Mouse (Mus musculus) forebrain, embryonic 15.5 days (tissue): ENCODE results near the gene Polr2b. TPM values are rescaled to one million over a fixed set of nuclear protein-coding genes. Genes with fewer than 3 reads are reported as not detected.

Experiments used
- ATAC-seq: fragments of 200-750 bp; cut with Nextera tagmentation; replicated peaks from 2 replicates; pipeline ENCODE4 v1.8.0; 2017; ENCODE audit warnings: mild to moderate bottlenecking, moderate TSS enrichment, moderate library complexity
- H3K27ac ChIP-seq: fragments of 300-500 bp; sonication (generic); replicated peaks from 2 replicates; pipeline ENCODE4 v1.5.1; 2015; ENCODE audit warnings: mild to moderate bottlenecking, inconsistent platforms
- H3K27me3 ChIP-seq: fragments of 300-500 bp; sonication (generic); 2 replicates; pipeline ENCODE4 v1.6.1; 2015; ENCODE audit warnings: inconsistent platforms
- H3K36me3 ChIP-seq: fragments of 300-500 bp; sonication (generic); 2 replicates; pipeline ENCODE4 v1.6.1; 2015; ENCODE audit warnings: mild to moderate bottlenecking, inconsistent platforms
- H3K4me1 ChIP-seq: fragments of 300-500 bp; sonication (generic); 2 replicates; pipeline ENCODE4 v1.6.1; 2015; ENCODE audit warnings: inconsistent platforms
- H3K4me2 ChIP-seq: fragments of 300-500 bp; sonication (generic); replicated peaks from 2 replicates; pipeline ENCODE4 v1.6.1; 2015; ENCODE audit warnings: mild to moderate bottlenecking, inconsistent platforms
- H3K4me3 ChIP-seq: fragments of 300-500 bp; sonication (generic); 2 replicates; pipeline ENCODE4 v1.5.1; 2015; ENCODE audit warnings: mild to moderate bottlenecking, inconsistent platforms
- H3K9ac ChIP-seq: fragments of 300-500 bp; sonication (generic); replicated peaks from 2 replicates; pipeline ENCODE4 v1.6.1; 2015; ENCODE audit warnings: mild to moderate bottlenecking, inconsistent platforms
- H3K9me3 ChIP-seq: fragments of 300-500 bp; sonication (generic); 2 replicates; pipeline ENCODE4 v1.6.1; 2016; ENCODE audit warnings: inconsistent platforms
- WGBS: fragments of 180-500 bp; shearing (Covaris S2); methylation state at CpG from one replicate; pipeline ENCODE4 v1.1.7; 2015; ENCODE audit warnings: mixed read lengths; 5-methylcytosine and 5-hydroxymethylcytosine counted together
- polyA plus RNA-seq: library from polyadenylated mRNA; unstranded; fragments of >200 nt; fragmentation: Nextera tagmentation; extraction: Ambion mirVana; gene quantifications from 2 replicates; pipeline ENCODE4 v1.2.1, GENCODE M21; 2015

Polr2b gene
- polyA plus RNA-seq, 1 experiment from 2014 or later = 78.5 TPM

DNA sequence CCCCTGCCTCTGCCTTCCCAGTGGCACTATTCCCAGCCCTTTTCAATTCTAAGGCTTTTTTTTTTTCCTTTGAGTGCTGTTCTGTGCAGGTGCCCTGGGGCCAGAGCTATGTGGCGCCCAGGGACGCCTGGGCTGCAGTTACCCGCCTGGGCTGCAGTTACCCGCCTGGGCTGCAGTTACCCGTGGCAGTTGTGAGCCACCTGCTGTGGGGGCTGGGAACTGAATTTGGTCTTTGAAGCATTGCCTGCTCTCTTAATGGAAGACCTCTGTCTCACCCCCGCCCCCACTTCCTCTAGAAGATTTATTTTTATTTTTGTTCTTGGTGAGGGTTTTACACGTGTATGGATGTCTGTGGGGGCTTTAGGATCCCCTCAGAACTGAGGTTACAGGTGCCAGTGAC, 36.8 kb upstream of the Polr2b start:
- ATAC-seq = no peak

DNA sequence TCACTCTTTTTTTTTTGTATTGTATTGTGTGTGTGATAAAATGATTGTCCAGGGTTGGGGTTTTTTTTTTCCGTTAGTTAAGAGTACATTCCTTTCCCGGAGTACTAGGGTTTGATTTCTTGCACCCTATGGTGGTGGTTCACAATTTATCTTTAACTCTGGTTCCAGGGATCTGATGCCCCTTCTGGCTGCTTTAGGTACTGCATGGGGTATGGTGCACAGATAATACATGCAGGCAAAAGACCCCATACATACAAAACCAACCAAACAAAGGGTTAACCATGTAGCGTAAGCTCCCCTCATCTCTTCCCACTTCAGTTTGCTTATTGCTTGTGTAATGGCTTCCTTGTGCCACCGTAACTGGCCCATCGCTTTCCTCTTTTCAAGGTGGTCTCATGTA, 34.0 kb upstream of the Polr2b start:
- H3K4me3 ChIP-seq = no peak overlapping the region
- H3K27me3 ChIP-seq = no peaks in the 10 kb centered on the region
- peaks cover 4% of the 10 kb centered on the region; the same call in 1 of the 2 replicates for H3K36me3 ChIP-seq
- H3K4me1 ChIP-seq = no peaks in the 10 kb centered on the region
- no peaks in the 10 kb centered on the region for H3K9me3 ChIP-seq
- 90% methylated on average over 5 of the region's 5 CpGs for WGBS
- no peak overlapping the region for H3K27ac ChIP-seq
- H3K9ac ChIP-seq = no peak overlapping the region
- ATAC-seq = no peak
- no peak overlapping the region for H3K4me2 ChIP-seq

More for the DNA sequence above, 36.8 kb upstream of the Polr2b start:
- Histone ChIP-seq H3K9ac (no peak overlapping the region), H3K4me2 (no peak overlapping the region), H3K9me3 (no peaks in the 10 kb centered on the region), H3K4me1 (no peaks in the 10 kb centered on the region), H3K27ac (no peak overlapping the region), H3K4me3 (no peak overlapping the region), H3K27me3 (no peaks in the 10 kb centered on the region), H3K36me3 (peaks cover 10% of the 10 kb centered on the region; the same call in 1 of the 2 replicates)
- WGBS = 81% methylated on average over 7 of the region's 7 CpGs

DNA sequence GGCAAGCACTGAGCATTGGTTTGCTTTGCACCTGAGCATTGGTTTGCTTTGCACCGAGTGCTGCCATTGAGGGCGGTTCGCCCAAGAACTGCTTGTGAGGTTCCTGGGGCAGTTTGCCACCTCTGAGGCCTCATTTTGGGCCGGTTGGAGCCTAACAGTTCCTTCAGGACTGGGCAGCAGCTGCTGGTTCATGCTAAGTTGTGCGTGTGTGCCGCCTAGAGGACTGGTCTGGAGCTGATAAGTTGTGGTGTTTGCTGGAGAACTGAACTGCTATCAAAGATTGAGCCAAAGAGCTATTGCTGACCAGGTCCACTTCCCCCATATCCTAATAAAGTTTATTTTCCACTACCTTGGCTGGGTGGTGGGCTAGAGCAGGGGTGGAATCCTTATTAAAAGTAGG, 32.7 kb upstream of the Polr2b start:
- Histone ChIP-seq H3K4me3 (no peak overlapping the region), H3K27ac (no peak overlapping the region), H3K36me3 (peaks cover 14% of the 10 kb centered on the region), H3K27me3 (no peaks in the 10 kb centered on the region), H3K4me2 (no peak overlapping the region), H3K9ac (no peak overlapping the region), H3K4me1 (no peaks in the 10 kb centered on the region), H3K9me3 (no peaks in the 10 kb centered on the region)
- 94% methylated on average over 6 of the region's 6 CpGs for WGBS
- ATAC-seq = no peak

DNA sequence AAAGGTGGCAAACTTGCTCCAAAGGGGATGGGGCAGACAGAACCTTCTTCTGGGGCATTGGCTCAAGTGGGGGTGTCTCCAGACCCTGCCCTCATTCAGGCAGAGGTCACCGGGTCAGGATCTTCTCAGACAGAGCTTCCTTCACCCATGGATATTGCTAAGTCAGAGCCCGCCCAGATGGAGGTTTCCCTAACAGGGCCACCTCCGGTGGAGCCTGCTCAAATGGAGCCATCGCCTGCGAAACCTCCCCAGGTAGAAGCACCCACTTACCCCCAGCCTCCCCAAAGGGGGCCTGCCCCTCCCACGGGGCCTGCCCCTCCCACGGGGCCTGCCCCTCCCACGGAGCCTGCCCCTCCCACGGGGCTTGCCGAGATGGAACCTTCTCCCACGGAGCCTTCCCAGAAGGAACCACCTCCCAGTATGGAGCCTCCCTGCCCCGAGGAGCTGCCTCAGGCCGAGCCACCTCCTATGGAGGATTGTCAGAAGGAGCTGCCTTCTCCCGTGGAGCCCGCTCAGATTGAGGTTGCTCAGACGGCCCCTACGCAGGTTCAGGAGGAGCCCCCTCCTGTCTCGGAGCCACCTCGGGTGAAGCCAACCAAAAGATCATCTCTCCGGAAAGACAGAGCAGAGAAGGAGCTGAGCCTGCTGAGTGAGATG, 28.3 kb upstream of the Polr2b start:
- no peak overlapping the region for H3K27ac ChIP-seq
- ATAC-seq = no peak
- WGBS = 84% methylated on average over 20 of the region's 20 CpGs
- H3K4me3 ChIP-seq = no peak overlapping the region
- no peaks in the 10 kb centered on the region for H3K9me3 ChIP-seq
- no peaks in the 10 kb centered on the region for H3K27me3 ChIP-seq
- H3K36me3 ChIP-seq = peaks cover 22% of the 10 kb centered on the region
- H3K4me2 ChIP-seq = no peak overlapping the region
- no peaks in the 10 kb centered on the region for H3K4me1 ChIP-seq
- H3K9ac ChIP-seq = no peak overlapping the region

DNA sequence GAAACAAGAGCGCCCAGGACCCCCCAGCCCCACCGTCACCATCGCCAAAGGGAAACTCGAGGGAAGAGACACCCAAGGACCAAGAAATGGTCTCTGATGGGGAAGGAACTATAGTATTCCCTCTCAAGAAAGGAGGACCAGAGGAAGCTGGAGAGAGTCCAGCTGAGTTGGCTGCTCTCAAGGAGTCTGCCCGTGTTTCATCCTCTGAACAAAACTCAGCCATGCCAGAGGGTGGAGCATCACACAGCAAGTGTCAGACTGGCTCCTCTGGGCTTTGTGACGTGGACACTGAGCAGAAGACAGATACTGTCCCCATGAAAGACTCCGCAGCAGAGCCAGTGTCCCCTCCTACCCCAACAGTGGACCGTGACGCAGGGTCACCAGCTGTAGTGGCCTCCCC, 27.7 kb upstream of the Polr2b start:
- ATAC-seq = no peak
- peaks cover 22% of the 10 kb centered on the region for H3K36me3 ChIP-seq
- no peaks in the 10 kb centered on the region for H3K4me1 ChIP-seq
- no peak overlapping the region for H3K27ac ChIP-seq
- H3K27me3 ChIP-seq = no peaks in the 10 kb centered on the region
- no peak overlapping the region for H3K4me2 ChIP-seq
- H3K9me3 ChIP-seq = no peaks in the 10 kb centered on the region
- whole genome bisulfite sequencing = 87% methylated on average over 9 of the region's 9 CpGs
- no peak overlapping the region for H3K4me3 ChIP-seq
- H3K9ac ChIP-seq = no peak overlapping the region

DNA sequence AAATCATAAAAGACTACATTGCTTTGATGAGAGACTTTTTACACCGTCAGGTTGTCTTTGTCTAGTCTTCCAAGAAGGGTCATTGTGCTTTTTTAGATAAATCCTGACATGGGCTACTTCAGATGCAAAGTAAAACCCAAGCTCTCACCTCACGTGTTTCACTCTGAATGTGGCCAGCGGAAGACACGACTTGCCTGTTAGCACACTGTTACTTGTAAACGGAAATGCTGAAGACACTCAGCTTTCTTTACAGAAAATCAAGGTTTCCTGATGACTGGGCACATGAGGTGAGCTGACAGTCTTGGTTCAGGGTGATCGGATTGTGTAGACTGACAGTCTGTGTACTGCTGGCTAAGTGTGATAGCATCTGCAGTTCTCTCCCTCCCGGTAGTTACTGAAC, 24.3 kb upstream of the Polr2b start:
- Histone ChIP-seq H3K9me3 (no peaks in the 10 kb centered on the region), H3K27ac (no peak overlapping the region), H3K4me3 (no peak overlapping the region), H3K36me3 (peaks cover 26% of the 10 kb centered on the region), H3K9ac (no peak overlapping the region), H3K4me2 (no peak overlapping the region), H3K4me1 (no peaks in the 10 kb centered on the region), H3K27me3 (no peaks in the 10 kb centered on the region)
- 79% methylated on average over 7 of the region's 7 CpGs for WGBS
- no peak for ATAC-seq

DNA sequence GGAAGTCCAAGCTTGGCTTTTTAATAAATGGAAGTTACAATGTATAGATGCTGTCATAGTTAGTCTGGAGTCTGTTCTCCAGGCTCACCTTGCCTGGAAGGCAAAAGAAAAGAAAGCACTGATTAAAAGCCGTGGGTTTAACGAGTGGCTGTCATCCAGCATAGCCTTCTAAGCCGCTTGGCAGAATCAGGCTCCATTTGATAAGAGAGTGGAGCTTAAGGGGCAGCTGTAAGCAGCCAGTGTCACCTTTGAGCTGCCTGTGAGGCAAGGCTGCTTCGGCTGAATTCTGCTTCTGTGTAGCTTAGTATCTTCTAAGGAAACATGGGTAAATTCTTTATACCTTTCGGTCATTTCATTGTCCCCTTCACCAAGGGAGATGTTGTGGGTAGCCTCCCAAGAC, 23.0 kb upstream of the Polr2b start:
- no peaks in the 10 kb centered on the region for H3K4me1 ChIP-seq
- no peak for ATAC-seq
- no peaks in the 10 kb centered on the region for H3K27me3 ChIP-seq
- H3K36me3 ChIP-seq = peaks cover 23% of the 10 kb centered on the region
- no peaks in the 10 kb centered on the region for H3K9me3 ChIP-seq
- no peak overlapping the region for H3K9ac ChIP-seq
- no peak overlapping the region for H3K27ac ChIP-seq
- WGBS = 69% methylated on average over 5 of the region's 5 CpGs
- no peak overlapping the region for H3K4me2 ChIP-seq
- no peak overlapping the region for H3K4me3 ChIP-seq

DNA sequence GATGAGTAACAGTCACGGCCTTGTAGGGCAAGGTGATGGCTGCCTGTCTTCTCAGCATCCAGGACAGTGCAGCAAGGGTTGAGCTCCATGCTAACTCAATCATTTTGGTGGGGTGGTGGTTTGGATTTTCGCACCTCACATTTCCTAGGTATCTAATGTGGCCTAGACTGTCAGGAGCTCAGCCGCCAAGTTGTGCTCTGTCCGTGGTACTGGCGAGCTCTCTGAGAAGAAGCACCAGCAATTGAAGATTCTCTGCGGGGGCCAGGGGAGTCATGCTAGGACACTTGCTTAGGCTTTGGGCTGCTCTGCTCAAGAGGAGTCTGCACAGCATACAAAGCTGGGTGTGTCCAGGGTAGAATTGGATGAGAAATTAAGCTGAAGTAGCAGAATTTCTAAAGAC, 22.0 kb upstream of the Polr2b start:
- Histone ChIP-seq H3K36me3 (peaks cover 23% of the 10 kb centered on the region), H3K4me2 (no peak overlapping the region), H3K9ac (no peak overlapping the region), H3K4me3 (no peak overlapping the region), H3K4me1 (no peaks in the 10 kb centered on the region), H3K27me3 (no peaks in the 10 kb centered on the region), H3K9me3 (no peaks in the 10 kb centered on the region), H3K27ac (no peak overlapping the region)
- ATAC-seq = no peak
- WGBS = 83% methylated on average over 6 of the region's 6 CpGs

DNA sequence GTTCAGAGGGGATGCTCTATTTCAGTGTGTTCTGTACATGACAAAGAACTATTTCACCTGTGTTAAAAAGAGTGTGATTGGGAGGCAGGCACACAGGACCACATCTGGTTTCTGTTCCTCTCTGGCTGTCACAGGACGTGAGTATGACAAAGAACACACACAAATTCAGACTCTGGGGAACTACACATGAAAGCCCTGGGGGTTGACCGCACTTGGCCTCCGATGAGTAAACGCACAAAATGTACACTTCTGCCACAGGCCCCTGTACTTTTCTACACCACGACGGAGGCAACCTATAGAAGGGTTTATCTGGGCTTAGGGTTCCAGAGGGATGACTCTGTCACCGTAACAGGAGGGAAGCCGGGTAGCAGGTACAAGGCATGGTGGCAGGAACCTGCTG, 20.3 kb upstream of the Polr2b start:
- no peaks in the 10 kb centered on the region for H3K27me3 ChIP-seq
- H3K9ac ChIP-seq = no peak overlapping the region
- 95% methylated on average over 8 of the region's 8 CpGs for WGBS
- no peak for ATAC-seq
- H3K4me2 ChIP-seq = no peak overlapping the region
- no peak overlapping the region for H3K4me3 ChIP-seq
- H3K36me3 ChIP-seq = peaks cover 35% of the 10 kb centered on the region
- H3K27ac ChIP-seq = no peak overlapping the region
- no peaks in the 10 kb centered on the region for H3K4me1 ChIP-seq
- H3K9me3 ChIP-seq = no peaks in the 10 kb centered on the region

DNA sequence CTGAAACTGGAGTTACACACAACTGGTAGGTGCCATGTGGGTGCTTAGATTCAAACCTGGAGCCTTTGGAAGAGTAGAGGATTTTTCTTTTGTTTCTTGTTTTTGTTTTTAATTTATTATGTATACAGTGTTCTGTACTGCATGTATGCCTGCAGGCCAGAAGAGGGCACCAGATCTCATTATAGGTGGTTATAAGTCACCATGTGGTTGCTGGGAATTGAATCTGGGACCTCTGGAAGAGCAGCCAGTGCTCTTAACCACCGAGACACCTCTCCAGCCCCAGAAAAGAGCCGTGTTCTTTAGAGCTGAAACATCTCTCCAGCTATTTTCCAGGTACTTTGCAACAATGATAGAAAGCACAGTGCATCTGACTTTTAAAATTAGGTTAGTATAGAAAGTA, 19.3 kb upstream of the Polr2b start:
- H3K36me3 ChIP-seq = peaks cover 42% of the 10 kb centered on the region
- ATAC-seq = no peak
- no peaks in the 10 kb centered on the region for H3K9me3 ChIP-seq
- H3K9ac ChIP-seq = no peak overlapping the region
- no peak overlapping the region for H3K4me2 ChIP-seq
- H3K4me3 ChIP-seq = no peak overlapping the region
- 83% methylated on average over 2 of the region's 2 CpGs for WGBS
- H3K4me1 ChIP-seq = no peaks in the 10 kb centered on the region
- H3K27ac ChIP-seq = no peak overlapping the region
- H3K27me3 ChIP-seq = no peaks in the 10 kb centered on the region

DNA sequence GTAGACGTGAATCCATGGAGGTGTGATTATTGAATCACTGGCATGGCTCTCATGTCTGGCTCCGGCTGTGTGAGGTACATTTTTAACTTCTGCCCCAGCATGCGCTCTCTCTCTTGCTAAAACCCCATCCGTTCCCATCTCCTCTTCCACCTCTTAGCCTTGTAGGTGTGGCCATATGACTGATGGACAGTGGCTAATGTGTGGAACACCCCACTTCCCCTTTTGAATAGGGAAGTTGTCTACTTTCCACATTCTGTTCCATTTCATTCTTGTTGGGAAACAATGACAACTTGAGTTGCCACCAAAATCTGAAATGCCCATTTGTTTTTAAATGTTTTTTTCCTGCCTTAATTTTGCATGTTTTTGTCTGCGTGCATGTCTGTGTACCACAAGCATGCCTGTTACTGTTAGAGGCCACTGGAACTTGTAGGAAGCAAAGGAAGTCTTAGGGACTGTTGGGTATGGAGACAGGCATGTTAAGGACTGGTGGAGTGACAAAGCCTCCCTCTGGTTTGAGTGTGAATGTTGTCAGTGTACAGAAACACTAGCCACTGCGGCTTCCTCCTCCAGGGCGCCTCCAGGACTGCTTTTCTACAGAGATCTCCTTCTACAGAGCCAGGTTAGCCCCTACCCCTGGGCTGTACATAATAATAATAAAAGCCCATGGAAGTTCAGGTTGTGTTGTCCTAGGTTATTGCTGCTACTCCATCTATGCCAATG, 17.0 kb upstream of the Polr2b start:
- WGBS = 89% methylated on average over 7 of the region's 7 CpGs
- Histone ChIP-seq H3K27ac (no peak overlapping the region), H3K9me3 (no peaks in the 10 kb centered on the region), H3K9ac (no peak overlapping the region), H3K27me3 (no peaks in the 10 kb centered on the region), H3K4me2 (no peak overlapping the region), H3K4me3 (no peak overlapping the region), H3K36me3 (peaks cover 64% of the 10 kb centered on the region), H3K4me1 (no peaks in the 10 kb centered on the region)
- no peak for ATAC-seq

DNA sequence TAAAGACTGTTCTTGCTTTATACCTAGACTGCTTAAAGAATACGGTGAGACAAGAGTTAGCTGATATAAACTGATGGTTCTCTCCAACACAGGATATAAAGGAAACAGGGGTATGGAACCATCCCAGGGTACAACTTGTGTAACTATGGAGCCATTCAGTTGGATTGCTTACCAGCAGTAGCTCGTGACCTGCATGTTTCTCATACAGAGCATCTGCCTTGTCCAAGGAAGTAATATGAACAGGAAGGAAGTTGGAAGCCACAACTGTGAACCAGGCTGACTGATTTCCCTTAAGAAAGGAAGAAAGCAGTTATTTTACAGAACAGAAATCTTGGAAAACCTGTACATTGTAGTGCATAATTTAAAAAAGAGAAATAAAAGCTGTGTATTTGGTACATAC, 10.5 kb upstream of the Polr2b start:
- Histone ChIP-seq H3K36me3 (peaks cover 61% of the 10 kb centered on the region), H3K27ac (no peak overlapping the region), H3K27me3 (no peaks in the 10 kb centered on the region), H3K4me3 (no peak overlapping the region), H3K9me3 (no peaks in the 10 kb centered on the region), H3K4me2 (no peak overlapping the region), H3K4me1 (no peaks in the 10 kb centered on the region), H3K9ac (no peak overlapping the region)
- 94% methylated on average over 2 of the region's 2 CpGs for WGBS
- ATAC-seq = no peak
